Mouse (Mus musculus): Measurements from ENCODE around the gene Zfp639.

Gene Zfp639

DNA sequence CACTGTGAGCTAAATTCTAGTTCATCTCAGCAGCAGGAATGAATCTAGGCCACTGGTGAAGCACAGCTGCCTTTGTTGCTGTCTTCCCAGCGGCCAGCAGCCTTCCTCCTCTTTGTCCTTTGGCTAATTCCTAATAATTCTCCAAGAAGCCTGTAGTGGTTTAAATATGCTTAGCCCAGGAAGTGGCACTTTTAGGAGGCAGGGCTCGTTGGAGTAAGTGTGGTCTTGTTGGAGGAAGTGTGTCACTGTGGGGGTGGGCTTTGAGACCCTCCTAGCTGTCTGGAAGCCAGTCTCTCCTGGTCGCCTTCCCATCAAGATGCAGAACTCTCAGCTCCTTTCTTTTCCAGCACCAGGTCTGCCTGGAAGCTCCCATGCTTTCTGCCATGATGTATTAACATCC lies 4.2 kb upstream of the Zfp639 start:
- DNase-seq (ENCODE audit: low read depth), result no peak

DNA sequence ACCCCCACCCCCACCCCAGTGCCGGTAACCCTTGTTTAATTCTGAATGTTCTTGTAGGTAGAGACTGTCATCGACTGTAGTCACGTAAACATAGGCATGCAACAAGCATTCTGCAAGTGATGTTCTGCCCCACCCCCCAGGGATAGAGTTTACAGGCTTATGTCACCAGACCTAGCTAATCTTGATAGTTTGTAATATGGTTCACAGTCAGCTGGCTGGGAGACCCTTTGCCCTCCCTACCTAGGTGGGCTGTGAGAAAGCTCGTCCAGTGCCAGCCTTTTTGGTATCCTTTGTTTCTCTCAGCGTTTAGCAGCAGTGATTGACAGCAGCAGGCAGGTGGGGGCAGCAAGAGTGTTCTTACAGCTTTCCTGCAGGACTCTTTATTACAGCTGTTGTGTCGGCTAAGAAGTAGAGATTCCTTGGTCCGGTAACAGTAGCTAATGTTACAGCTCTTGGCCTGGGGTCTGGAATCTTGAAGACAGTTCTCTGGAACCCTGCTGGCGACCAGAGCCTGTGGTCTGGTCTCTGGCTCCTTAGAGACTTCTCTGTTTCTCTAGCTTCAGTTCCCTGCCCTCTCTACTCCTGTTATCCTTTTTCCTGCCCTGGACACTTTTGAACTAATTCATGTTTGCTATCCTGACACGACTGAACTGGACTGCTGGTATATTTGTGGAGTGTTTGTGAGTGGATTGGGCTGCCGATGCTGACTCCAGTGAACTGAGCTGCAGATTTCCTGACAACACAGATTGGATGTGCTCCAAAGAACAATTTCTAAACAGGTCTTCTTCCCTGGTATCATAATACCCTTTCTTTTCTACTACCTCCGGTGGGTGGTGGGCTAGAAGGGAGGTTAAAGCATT lies 3.5 kb upstream of the Zfp639 start:
- DNase-seq (ENCODE audit: low read depth), result no peak

DNA sequence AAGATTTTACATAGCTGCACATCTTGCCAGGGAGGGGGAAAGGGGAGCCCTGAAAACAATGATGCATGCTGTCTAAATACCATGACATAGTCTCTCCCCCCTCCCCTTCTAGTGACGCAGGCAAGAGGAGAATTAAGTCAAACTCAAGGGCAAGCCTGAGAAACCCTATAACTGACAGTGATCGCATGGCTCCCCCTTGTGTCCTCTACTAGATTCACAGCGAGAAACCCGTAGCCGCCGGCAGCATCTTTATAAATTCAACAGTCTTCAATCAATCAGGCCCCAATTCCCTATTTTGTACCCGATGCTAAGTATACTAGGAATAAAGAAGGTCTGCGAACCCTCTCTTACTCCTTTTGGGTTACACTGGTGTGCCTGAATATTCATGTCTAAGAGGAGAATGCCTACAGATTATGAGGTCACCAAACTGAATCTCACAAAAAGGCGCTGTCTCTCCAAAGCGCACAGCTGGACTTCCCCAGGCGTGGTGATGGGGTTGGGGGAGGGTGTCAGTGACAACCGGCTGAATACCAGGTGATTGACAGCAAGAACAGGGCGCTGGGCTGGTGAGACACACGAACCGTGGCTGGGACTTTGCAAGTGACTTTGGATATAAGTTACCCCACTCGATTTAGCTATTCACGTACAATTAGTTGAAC lies 1.3 kb upstream of the Zfp639 start:
- peak; percentile 84 for DNase-seq (ENCODE audit: low read depth)

DNA sequence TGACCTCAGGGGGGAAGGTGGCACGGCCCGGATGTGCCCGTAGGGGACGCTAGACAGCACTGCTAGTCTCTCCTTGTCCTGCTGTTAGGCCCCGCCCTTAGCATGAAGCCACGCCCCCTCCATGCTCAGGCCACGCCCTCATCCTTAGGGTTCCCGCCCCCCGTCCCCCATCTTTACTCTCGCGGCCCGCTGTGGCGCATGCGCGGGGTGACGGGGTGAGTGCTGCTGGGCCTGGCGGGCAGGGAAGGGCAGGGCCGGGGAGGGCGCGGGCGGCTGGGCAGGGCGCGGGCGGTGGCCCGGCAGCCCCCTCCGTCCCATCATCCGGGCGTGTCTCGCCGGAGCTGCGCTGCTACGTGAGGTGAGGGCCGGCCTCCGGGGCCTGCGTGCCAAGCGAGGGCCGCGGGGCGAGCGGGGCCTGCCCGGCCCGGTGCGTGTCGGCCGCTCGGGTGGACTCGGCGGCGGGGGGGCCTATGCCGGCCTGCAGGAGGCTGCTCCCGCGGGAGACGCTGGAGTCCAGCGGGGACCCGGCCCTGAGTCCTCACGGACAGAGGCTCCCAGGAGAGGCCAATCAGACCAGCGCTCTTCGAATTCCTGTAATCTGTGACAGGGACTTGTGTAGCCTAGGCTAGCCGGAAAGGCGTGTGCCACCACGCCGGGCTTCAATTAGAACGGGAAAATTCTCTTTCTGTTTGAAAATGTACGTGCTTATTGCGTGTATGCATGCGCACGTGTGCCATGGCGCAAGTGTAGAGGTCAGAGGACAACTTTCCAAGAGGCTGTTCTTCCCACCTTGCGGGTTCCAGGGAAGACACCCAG lies 524 bp downstream of the Zfp639 start:
- peak; percentile 97 for DNase-seq (ENCODE audit: low read depth)

- DNase-seq (ENCODE audit: low read depth), result peak; percentile 67
Measured at GRCm38 (mm10) chr3:32511191-32511550, 1.1 kb downstream of the Zfp639 start.

DNA sequence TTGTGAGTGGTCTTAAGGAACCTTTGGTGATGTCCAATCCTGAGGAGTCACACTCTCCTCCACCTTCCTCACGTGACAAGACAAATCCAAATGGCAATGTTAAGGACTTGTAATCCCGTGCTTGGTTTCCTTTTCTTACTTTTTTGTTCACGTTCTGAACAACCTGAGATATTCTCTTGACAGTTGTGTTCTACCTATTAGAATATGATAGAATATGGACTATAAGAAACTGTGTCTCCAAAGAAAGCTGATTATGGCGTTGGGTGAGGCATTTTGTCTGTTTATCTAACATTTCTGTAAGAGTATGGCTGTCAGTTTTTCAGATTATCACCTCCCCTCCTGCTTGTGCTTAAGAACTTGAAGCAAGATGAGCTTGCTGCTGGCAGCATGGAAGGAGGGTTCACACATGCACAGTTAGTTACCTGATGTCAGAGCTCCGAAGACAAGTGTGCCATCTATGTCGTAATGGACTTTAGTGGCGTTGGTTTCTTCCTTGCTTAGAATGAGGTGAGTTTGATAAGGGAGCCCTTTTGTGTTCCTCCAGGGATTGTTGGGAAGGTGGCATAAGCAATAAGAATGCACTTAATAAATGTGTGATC lies 2.7 kb downstream of the Zfp639 start:
- no peak for DNase-seq (ENCODE audit: low read depth)

DNA sequence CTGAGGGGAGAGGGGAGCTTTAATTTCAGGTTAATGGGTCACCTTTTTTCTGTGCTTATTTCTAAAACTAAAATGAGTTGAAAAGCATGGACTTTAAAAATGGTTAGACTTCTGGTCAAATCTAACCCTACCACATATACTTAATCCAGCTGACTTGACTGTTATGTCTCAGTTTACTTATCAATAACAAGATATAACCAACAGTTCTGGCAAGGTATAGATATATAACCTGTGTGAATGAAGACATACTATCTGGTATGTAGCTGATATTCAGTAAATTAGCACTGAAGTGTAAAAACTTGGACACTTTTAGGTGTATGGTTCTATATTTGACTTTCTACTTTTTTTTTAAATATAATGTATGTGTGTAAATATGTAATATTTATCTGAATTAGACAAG lies 3.5 kb downstream of the Zfp639 start:
- DNase-seq (ENCODE audit: low read depth), result no peak

- no peak for DNase-seq (ENCODE audit: low read depth)
Measured at GRCm38 (mm10) chr3:32527181-32527580, 17.1 kb downstream of the Zfp639 start.

DNA sequence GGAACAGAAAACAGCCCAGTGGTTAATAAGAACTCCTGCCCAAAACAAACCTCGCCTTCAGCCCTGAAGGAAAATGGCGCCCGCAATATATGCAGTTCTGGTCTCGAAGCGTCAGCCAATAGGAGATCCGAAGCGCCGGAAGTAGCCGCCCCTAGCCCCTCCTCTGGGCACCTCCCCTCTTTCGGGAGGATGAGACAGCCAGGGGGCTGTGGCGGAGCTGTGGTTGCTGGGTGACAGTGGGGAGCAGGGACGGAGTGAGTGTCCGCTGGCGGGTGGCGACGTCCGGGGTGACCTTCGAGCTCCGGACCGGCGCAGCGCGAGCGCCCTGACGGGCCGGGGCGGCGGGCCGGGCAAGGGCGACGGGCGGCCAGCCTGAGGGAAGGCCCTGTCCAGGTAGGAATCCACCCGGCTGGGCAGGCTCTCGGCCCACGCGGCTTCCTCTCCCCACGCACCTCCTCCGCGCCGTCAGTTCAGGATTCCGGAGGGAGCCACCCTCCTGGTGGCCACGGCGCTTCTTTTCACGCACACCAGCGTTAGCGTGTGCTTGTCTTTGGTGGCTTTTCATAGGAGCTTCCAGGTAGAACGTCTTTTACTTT lies 19.3 kb downstream of the Zfp639 start, which contains the start of gene Mfn1:
Gene Mfn1 (plus strand): TSS at position 163 of the 596 bp plus-strand sequence.
- peak; percentile 96 for DNase-seq (ENCODE audit: low read depth)

DNA sequence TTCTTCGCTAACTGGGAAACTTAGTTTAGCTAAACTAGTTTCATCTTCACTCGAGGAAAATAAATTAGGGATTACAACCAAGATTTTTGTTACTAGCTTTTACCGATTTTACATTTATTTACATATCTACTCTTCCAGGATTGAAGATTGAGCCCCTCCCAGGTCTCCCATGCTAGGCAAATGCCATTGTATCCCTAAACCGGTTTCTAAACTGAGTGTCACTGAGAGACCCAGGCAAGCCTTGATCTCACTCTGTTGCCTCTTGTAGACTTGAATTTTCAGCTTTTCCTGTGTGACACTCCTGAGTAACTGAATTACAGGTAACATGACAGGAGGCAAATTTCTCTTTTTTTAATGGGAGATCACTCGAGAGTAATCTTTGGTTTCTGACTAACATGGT lies 20.0 kb downstream of the Zfp639 start:
- peak; percentile 28 for DNase-seq (ENCODE audit: low read depth)

- DNase-seq (ENCODE audit: low read depth), result peak; percentile 32
Measured at GRCm38 (mm10) chr3:32535692-32536091, 25.6 kb downstream of the Zfp639 start.

- no peak for DNase-seq (ENCODE audit: low read depth)
Measured at GRCm38 (mm10) chr3:32537556-32537955, 27.5 kb downstream of the Zfp639 start.

- DNase-seq (ENCODE audit: low read depth), result no peak
Measured at GRCm38 (mm10) chr3:32538091-32538490, 28.0 kb downstream of the Zfp639 start.

DNA sequence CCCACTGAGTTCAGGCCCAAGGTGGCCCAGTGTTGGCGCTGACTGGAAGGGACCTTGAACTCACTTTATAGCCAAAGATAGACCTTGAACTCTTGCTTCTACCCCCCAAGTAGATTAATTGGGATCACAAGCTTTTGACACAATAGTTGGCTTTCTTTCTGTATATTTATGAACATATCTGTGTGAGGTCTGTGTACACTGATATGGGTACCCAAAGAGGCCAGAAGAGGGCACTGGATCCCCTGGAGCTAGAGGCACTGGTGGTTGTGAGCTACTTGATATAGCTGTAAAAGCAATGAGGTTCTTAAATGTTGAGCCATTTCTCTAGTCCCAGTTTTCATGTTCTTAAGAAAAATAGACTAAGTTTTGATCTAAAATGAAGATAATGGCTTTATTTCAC lies 43.0 kb downstream of the Zfp639 start:
- DNase-seq (ENCODE audit: low read depth), result peak; percentile 69

GRCm38 (mm10) chr3:32563401-32563800 lies 53.3 kb downstream of the Zfp639 start:
- DNase-seq (ENCODE audit: low read depth), result no peak
